Mouse (Mus musculus) hindbrain, embryonic 14.5 days (tissue): ENCODE data around the gene Slc44a5. TPM values are rescaled to one million over a fixed set of nuclear protein-coding genes. Genes with fewer than 3 reads are reported as not detected.
A peak's percentile ranks its signal among the peaks of the same experiment; 100 is the strongest.

ENCODE experiments used
- ATAC-seq: fragments of 200-750 bp; cut with Nextera tagmentation; 2 replicates; pipeline ENCODE4 v1.8.0; 2017; ENCODE audit warnings: moderate number of reproducible peaks, mild to moderate bottlenecking, moderate TSS enrichment, moderate library complexity; ENCODE audit not compliant: low FRiP score
- DNase-seq: peaks from one replicate; pipeline ENCODE4 v3.0.0-alpha.2; 2015; ENCODE audit warnings: low spot score
- H3K27ac ChIP-seq: fragments of 300-500 bp; sonication (generic); 2 replicates; pipeline ENCODE4 v1.5.1; 2014; ENCODE audit warnings: mild to moderate bottlenecking, moderate library complexity
- H3K27me3 ChIP-seq: fragments of 300-500 bp; sonication (generic); 2 replicates; pipeline ENCODE4 v1.6.1; 2014; ENCODE audit warnings: mild to moderate bottlenecking, low read length, mixed read lengths; ENCODE audit not compliant: control insufficient read depth, insufficient read depth
- H3K36me3 ChIP-seq: fragments of 300-500 bp; sonication (generic); replicated peaks from 2 replicates; pipeline ENCODE4 v1.6.1; 2014; ENCODE audit not compliant: control insufficient read depth, insufficient read depth
- H3K4me1 ChIP-seq: fragments of 300-500 bp; sonication (generic); replicated peaks from 2 replicates; pipeline ENCODE4 v1.6.1; 2014; ENCODE audit warnings: antibody characterized with exemption, low read length, mixed read lengths; ENCODE audit not compliant: control insufficient read depth, insufficient read depth
- H3K4me2 ChIP-seq: fragments of 300-500 bp; sonication (generic); replicated peaks from 2 replicates; pipeline ENCODE4 v1.6.1; 2014; ENCODE audit warnings: mild to moderate bottlenecking, moderate library complexity
- H3K4me3 ChIP-seq: fragments of 300-500 bp; sonication (generic); replicated peaks from 2 replicates; pipeline ENCODE4 v1.5.1; 2014; ENCODE audit warnings: mild to moderate bottlenecking, low read length
- H3K9ac ChIP-seq: fragments of 300-500 bp; sonication (generic); 2 replicates; pipeline ENCODE4 v1.6.1; 2014
- H3K9me3 ChIP-seq: fragments of 300-500 bp; sonication (generic); 2 replicates; pipeline ENCODE4 v1.6.1; 2016; ENCODE audit warnings: low read length; ENCODE audit not compliant: control insufficient read depth
- WGBS: fragments of 180-500 bp; shearing (Covaris S2); extraction: QIAGEN DNeasy Blood & Tissue Kit; methylation state at CpG from one replicate; pipeline ENCODE4 v1.1.7; 2014; 5-methylcytosine and 5-hydroxymethylcytosine counted together
- polyA plus RNA-seq: library from polyadenylated mRNA; unstranded; fragments of >200 nt; fragmentation: Nextera tagmentation; extraction: Ambion mirVana; gene quantifications from 2 replicates; pipeline ENCODE4 v1.2.1, GENCODE M21; 2014

The Slc44a5 gene
- polyA plus RNA-seq, 1 experiment from 2014 or later, result 11.3 TPM

DNA sequence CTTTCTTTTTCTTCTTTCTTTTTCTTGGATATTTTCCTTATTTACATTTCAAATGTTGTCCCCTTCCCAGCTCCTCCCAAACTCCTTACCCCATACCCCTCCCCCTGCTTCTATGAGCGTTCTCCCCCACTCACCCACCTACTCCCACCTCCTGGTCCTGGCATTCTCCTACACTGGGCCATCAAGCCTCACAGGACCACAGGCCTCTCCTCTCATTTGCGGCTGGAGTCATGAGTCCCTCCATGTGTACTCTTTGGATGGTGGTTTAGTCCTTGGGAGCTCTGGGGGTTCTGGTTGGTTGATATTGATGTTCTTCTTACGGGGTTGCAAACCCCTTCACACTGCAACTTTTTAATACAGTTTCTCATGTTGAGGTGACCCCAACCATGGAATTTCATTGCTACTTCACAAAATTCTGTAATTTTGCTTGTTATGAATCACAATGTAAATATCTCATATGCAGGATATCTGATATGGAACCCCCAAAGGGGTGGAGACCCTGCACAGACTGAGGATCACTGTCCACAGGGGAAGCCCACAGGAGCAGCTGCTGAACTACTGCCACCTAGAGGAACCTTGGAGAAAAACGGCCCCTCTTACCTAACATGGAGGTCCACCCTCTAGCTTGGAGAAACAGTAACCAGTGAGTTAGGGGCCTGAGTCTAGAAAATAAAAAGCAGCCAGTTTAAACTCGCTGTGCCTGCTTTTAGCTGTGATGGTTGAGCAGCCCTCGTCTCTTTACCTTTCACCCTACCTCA lies 11.4 kb upstream of the Slc44a5 start:
- H3K9ac ChIP-seq, result no peak overlapping the region
- WGBS, result 69% methylated on average over 6 of the region's 6 CpGs
- DNase-seq, result no peak
- H3K4me3 ChIP-seq, result no peak overlapping the region
- no peak overlapping the region for H3K27ac ChIP-seq
- no peak for ATAC-seq
- H3K4me2 ChIP-seq, result no peak overlapping the region
- H3K9me3 ChIP-seq, result no peaks in the 10 kb centered on the region
- no peaks in the 10 kb centered on the region for H3K36me3 ChIP-seq
- H3K4me1 ChIP-seq, result no peaks in the 10 kb centered on the region
- H3K27me3 ChIP-seq, result no peaks in the 10 kb centered on the region

- Histone ChIP-seq H3K36me3 (no peaks in the 10 kb centered on the region), H3K4me3 (no peak overlapping the region), H3K9me3 (no peaks in the 10 kb centered on the region), H3K27me3 (no peaks in the 10 kb centered on the region), H3K4me2 (no peak overlapping the region), H3K4me1 (no peaks in the 10 kb centered on the region), H3K9ac (no peak overlapping the region), H3K27ac (no peak overlapping the region)
- 89% methylated on average over 5 of the region's 5 CpGs for WGBS
- DNase-seq (no peak), ATAC-seq (no peak)
Observed at GRCm38 (mm10) chr3:153967447-153967846, 5.8 kb upstream of the Slc44a5 start.

DNA sequence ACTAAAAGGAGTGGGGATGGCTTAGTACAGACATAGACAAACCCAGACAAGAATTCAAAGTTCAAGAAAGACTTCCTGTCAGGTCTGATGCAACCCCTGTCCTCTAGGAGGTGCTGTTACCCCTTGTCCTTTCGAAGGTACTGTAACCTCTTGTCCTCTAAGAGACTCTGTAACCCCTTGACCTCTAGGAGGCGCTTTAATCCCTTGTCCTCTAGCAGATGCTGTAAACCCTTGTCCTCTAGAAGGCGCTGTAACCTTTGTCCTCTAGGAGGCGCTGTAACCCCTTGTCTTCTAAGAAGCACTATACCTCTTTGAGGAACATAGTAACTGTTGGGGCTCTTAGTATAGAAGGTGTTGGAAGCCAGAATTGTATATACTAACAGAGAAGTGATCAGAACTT lies 4.7 kb upstream of the Slc44a5 start:
- Histone ChIP-seq H3K36me3 (no peaks in the 10 kb centered on the region), H3K4me3 (no peak overlapping the region), H3K9ac (no peak overlapping the region), H3K4me2 (no peak overlapping the region), H3K27me3 (no peaks in the 10 kb centered on the region), H3K27ac (no peak overlapping the region), H3K4me1 (no peaks in the 10 kb centered on the region), H3K9me3 (no peaks in the 10 kb centered on the region)
- DNase-seq (peak; percentile 65), ATAC-seq (no peak)
- WGBS, result 35% methylated on average over 4 of the region's 4 CpGs

GRCm38 (mm10) chr3:153969451-153969850 lies 3.8 kb upstream of the Slc44a5 start:
- Histone ChIP-seq H3K4me3 (no peak overlapping the region), H3K4me2 (no peak overlapping the region), H3K27me3 (no peaks in the 10 kb centered on the region), H3K4me1 (peaks cover 5% of the 10 kb centered on the region), H3K27ac (no peak overlapping the region), H3K9me3 (no peaks in the 10 kb centered on the region), H3K9ac (no peak overlapping the region), H3K36me3 (no peaks in the 10 kb centered on the region)
- ATAC-seq, result no peak
- no peak for DNase-seq
- 87% methylated on average over 4 of the region's 4 CpGs for WGBS

DNA sequence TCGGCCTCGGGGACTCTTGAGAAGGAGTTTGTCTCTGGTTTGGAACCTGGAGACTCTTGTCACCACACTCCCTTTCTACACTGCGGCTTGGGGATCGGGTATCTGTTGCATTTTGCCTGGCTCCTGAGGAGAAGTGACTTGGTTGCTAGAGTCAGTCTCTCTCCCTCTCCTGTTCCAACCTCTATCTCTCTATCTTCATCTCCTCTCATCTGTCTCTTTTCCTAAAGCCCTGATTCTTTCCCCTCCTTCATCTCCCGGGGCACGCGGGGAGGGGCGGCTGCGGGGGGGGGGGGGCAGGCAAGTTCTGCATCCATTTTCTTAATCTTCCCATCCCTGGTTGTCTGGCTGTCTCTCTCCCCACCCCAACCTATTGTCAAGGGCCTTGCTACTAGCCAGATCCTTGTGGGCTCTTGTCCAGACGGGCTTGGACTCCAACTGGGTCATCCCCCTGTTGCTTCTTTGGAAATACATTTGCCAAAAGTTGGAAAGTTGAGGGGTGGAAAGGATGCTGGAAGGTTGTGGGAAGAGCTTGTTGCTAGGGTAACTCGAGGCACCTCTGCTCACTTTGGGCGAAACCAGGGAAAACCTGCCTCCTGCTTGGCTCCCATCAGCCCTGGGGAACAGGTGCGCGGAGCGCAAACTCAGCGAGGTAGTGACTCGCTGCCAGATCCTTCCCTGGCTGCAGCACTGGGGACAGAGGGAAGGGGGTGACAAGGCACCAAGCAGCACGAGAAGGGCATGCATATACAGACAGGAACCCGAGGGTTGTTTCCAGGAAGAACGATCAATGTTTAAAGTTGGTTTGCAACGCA lies 919 bp downstream of the Slc44a5 start:
- Histone ChIP-seq H3K36me3 (no peaks in the 10 kb centered on the region), H3K9ac (peak overlapping the region; percentile 76), H3K9me3 (no peaks in the 10 kb centered on the region), H3K27me3 (no peaks in the 10 kb centered on the region), H3K4me1 (peaks cover 11% of the 10 kb centered on the region), H3K27ac (peak overlapping the region; percentile 40; the same call in 1 of the 2 replicates), H3K4me3 (peak overlapping the region; percentile 59), H3K4me2 (peak overlapping the region; percentile 85)
- no peak for DNase-seq
- 2% methylated on average over 20 of the region's 21 CpGs for whole genome bisulfite sequencing
- ATAC-seq, result peak; percentile 21; the same call in 1 of the 2 replicates

- Histone ChIP-seq H3K27me3 (no peaks in the 10 kb centered on the region), H3K4me3 (peak overlapping the region; percentile 59), H3K27ac (no peak overlapping the region), H3K4me2 (peak overlapping the region; percentile 85), H3K36me3 (no peaks in the 10 kb centered on the region), H3K9me3 (no peaks in the 10 kb centered on the region), H3K9ac (peak overlapping the region; percentile 76; the same call in 1 of the 2 replicates), H3K4me1 (peaks cover 11% of the 10 kb centered on the region)
- 3% methylated on average over 6 of the region's 6 CpGs for WGBS
- DNase-seq (peak; percentile 32), ATAC-seq (peak; percentile 51; the same call in 1 of the 2 replicates)
Observed at GRCm38 (mm10) chr3:153975060-153975459, 1.8 kb downstream of the Slc44a5 start.

DNA sequence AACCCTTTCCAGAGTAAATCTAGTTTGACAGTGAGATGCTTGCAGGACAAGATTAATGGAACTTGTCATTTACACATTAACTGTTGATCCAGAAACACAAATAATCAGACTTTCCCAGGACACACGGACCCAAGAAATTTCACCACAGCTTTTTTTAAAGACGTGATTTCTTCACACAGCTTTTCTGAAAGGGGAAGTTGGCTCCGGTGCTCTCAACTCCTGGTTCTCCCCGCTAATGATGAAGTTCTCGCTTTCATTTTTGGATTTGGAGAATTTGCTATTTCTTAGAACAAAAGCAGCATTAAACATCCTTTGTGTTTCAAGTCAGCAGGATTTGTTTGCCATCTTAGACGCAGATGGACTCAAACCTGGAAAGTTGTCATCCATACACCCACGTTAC lies 2.6 kb downstream of the Slc44a5 start:
- peak overlapping the region; percentile 85; the same call in 1 of the 2 replicates for H3K4me2 ChIP-seq

GRCm38 (mm10) chr3:153980611-153981010 lies 7.4 kb downstream of the Slc44a5 start:
- DNase-seq (no peak), ATAC-seq (no peak)
- Histone ChIP-seq H3K4me2 (no peak overlapping the region), H3K36me3 (no peaks in the 10 kb centered on the region), H3K4me1 (no peaks in the 10 kb centered on the region), H3K9ac (no peak overlapping the region), H3K9me3 (no peaks in the 10 kb centered on the region), H3K27me3 (no peaks in the 10 kb centered on the region), H3K4me3 (no peak overlapping the region), H3K27ac (no peak overlapping the region)
- 40% methylated on average over 2 of the region's 2 CpGs for WGBS

More for the DNA sequence above, 2.6 kb downstream of the Slc44a5 start:
- Histone ChIP-seq H3K27ac (no peak overlapping the region), H3K27me3 (no peaks in the 10 kb centered on the region), H3K9ac (no peak overlapping the region), H3K9me3 (no peaks in the 10 kb centered on the region), H3K4me1 (peaks cover 11% of the 10 kb centered on the region), H3K36me3 (no peaks in the 10 kb centered on the region), H3K4me3 (no peak overlapping the region)
- WGBS, result 69% methylated on average over 7 of the region's 7 CpGs
- ATAC-seq, result no peak
- no peak for DNase-seq
